Comparison of ENCODE assay signal across 22 mouse cellular contexts in the genomic region with DNA sequence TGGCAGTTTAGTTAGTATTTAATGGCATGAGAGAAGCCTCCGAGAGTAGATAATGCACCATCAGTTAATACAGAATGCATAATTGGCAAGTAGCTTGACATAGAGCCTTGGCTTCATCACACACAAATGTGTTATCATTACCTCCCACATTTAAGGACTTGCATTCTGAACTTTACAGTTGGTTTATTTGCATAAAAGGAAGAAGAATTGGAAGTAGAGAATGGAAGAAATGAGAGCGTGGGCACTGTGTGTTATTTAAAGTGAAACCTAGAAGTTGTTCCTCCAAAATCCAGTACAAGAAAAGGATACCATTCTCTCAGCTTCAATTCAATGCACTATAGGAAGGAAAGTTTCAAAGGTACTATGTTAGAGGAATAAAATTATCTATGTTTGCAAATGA.
A peak's percentile ranks its signal among the peaks of the same experiment; 100 is the strongest.
DNase-seq lines count a peak whose midpoint lies in the region; ATAC-seq and TF ChIP-seq lines count a peak whose summit lies in the region.
"Had no signal": no experiment of that assay in that cellular context is flagged by ENCODE, and none has a peak within 500 bp of the region (broad histone marks: within the 10 kb centered on the region; RNA-seq: fewer than 3 reads in every experiment).

No protein-coding gene starts in this region.

- peak overlapping the region; percentile 23; the same call in 1 of the 2 replicates for H3K27ac ChIP-seq in layer of hippocampus, adult 2 months
- H3K27ac ChIP-seq: embryonic facial prominence, embryonic 10.5 days; embryonic facial prominence, embryonic 12.5 days; forebrain, embryonic 13.5 days; forebrain, embryonic 15.5 days had no signal

- DNase-seq in frontal cortex, postnatal 25 days (ENCODE audit: low spot score in 2 of 2): no peak
- no peak for DNase-seq in layer of hippocampus, adult 2 months (ENCODE audit: low spot score in 2 of 2)
- no peak for DNase-seq in layer of hippocampus, adult 9-11 months
- DNase-seq: adrenal gland, adult 8-10 months; adrenal gland, postnatal 14 days; adrenal gland, postnatal 36 days; B cell, adult 2 months; cerebellum, adult 11-12 months; cerebellum, adult 2 months; cerebellum, adult 9-10 months; cerebellum, postnatal 10 days; cerebellum, postnatal 25 days; forebrain, postnatal 0 days had no signal

- ATAC-seq in frontal cortex, adult (ENCODE audit: low TSS enrichment): peak; percentile 69
- ATAC-seq in cerebellum, adult (ENCODE audit: insufficient number of reproducible peaks, low FRiP score, low TSS enrichment): no peak
- ATAC-seq: activated CD4-positive, CD25-positive, alpha-beta regulatory T cell, adult 4 months; CD4-positive, CD25-positive, alpha-beta regulatory T cell, adult 4 months; forebrain, embryonic 13.5 days; forebrain, embryonic 15.5 days; forebrain, postnatal 0 days; Patski had no signal

- TF ChIP-seq CTCF in layer of hippocampus, adult 2 months (conservative IDR thresholded peaks at IDR 0.05): no peak

- H3K4me3 ChIP-seq in layer of hippocampus, adult 2 months: no peak overlapping the region
- H3K4me3 ChIP-seq: embryonic facial prominence, embryonic 10.5 days; embryonic facial prominence, embryonic 12.5 days; forebrain, embryonic 13.5 days; forebrain, embryonic 15.5 days had no signal
